Mouse (Mus musculus): ENCODE measurements at regions not wholly inside any gene's neighbourhood (a gene's known extent, or its start where the extent isn't known, plus 50 kb on each side); places are given as distances from the start of the nearest gene placed in this dataset.

Small RNA genes lying in the stretch of these regions (microRNA-seq; reads per million reads assigned to microRNA genes)
- 0 to 0.51 reads per million in 2 experiments for gene Mir124a-2
